Mouse (Mus musculus) heart, postnatal 25 days (tissue): Measurements from ENCODE around the gene Pax8. TPM values are rescaled to one million over a fixed set of nuclear protein-coding genes. Genes with fewer than 3 reads are reported as not detected.

ENCODE experiments used
- DNase-seq: peaks from one replicate; pipeline ENCODE4 v3.0.0; 2022; ENCODE audit warnings: low spot score
- intact Hi-C: fragments of 180-260 bp; cut with DNase I; formaldehyde crosslinking; loops from one replicate; pipeline ENCODE4 v1.15.1; 2025
- total RNA-seq, 2 experiments: library from RNA; stranded (reverse); gene quantifications; 2 replicates each; pipeline ENCODE4 v1.2.3; 2021

Pax8 gene
- total RNA-seq, 2 experiments from 2014 or later: not detected

DNA sequence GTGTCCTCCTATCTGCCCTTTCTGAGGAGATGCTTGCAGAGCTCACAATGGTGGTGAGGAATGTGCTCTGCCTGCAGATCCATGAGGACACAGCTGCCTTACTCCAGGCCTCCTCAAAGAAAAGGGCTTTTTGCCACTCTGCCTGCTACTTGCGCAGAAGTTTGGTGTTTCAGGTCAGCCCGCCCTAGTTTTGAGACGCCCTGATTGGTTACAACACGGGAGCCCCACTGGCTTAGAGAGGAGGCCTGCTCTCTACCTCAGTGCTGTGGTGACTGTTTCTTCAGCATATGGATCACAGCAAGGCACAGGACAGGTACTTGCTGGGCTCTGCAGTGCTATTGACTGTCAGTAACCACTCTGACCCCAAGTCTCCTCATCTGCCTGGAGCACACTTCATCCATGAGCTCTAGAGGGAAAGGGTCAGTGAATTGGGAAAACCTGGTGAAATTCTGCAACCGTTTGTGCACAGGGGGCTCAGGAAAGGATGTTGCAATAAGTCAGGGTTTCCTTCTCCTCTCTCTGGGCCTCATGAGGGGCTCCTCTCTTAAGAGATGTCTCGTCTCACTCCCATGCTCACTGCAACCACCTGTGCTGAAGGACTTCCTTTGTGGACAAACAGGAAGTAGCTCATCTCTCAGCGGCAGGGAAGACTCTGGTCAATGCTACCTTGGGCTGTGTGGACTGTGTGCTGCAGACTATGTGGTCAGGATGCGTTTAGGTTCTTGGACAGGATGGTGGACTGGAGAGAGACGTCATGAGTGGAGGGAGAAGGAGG, 92.8 kb downstream of the Pax8 start:
- no peak for DNase-seq
- intact Hi-C loops: no loop called here

DNA sequence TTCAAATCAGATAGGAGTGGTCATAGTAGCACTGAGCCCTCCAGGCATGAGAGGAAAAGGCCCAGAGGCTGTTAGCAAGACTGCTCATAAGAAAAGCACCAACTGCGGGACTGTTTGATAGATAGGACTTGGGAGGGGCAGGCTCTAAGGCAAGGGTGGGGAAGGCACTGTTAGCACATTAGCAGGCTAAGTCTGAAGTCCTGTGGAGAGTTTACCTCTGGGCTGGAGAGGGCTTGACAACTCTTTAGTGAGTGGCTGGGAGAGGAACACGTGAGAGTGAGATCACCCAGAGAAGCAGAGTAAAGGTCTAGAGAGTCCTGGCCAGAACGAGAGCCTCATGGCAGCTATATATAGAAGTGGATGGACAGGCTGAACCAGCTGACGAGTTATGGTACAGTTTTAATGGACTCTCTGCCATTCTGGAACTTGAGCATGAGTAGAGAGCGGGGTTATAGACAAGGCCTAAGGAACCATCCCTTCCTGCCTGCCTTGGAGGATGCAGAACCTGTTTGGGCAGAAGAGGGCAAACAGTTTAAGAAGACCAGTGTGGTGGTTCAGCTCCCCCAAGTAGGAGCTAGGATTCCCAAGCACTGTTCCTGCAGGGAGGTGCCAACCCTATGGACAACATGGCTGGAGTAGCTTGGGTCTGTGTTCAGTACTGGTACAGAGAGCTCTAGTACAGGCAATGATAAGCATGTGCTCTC, 96.5 kb downstream of the Pax8 start:
- intact Hi-C loops: no loop called here
- no peak for DNase-seq

Other genes starting within 250 kb of the Pax8 start
- gene Il1f5, start 198.6 kb downstream of the Pax8 start, total RNA-seq: not detected
- not detected for gene Il1f10, start 184.4 kb downstream of the Pax8 start, total RNA-seq
- not detected for gene Il1rn, start 138.7 kb downstream of the Pax8 start, total RNA-seq
- 1 to 10 TPM; 1.1 to 1.2 TPM for gene Psd4, start 108.0 kb downstream of the Pax8 start, total RNA-seq